Mouse (Mus musculus) G1E (cell line): ENCODE measurements around the gene Nabp2. TPM values are rescaled to one million over a fixed set of nuclear protein-coding genes. Genes with fewer than 3 reads are reported as not detected.

Experiments
- ATAC-seq: 2 replicates; pipeline ENCODE4 v1.8.0; 2016; ENCODE audit warnings: mild to moderate bottlenecking; ENCODE audit not compliant: insufficient number of reproducible peaks, poor library complexity, low FRiP score, severe bottlenecking; ENCODE audit errors: extremely low read depth
- DNase-seq: peaks from one replicate; pipeline ENCODE4 v3.0.0; 2012; ENCODE audit warnings: low spot score
- H3K27me3 ChIP-seq: 2 replicates; pipeline ENCODE4 v1.6.1; 2012; ENCODE audit warnings: mild to moderate bottlenecking, low read length, inconsistent platforms; ENCODE audit not compliant: insufficient read depth
- H3K36me3 ChIP-seq: replicated peaks from 2 replicates; pipeline ENCODE3; 2012; ENCODE audit warnings: mild to moderate bottlenecking, inconsistent platforms
- H3K4me1 ChIP-seq: 2 replicates; pipeline ENCODE4 v1.6.1; 2012; ENCODE audit warnings: low read depth, low read length, inconsistent platforms, mixed read lengths; ENCODE audit not compliant: insufficient read depth
- H3K4me3 ChIP-seq: 2 replicates; pipeline ENCODE4 v1.5.1; 2012; ENCODE audit warnings: low read depth, mild to moderate bottlenecking, inconsistent platforms, low read length, moderate library complexity, mixed read lengths
- H3K9me3 ChIP-seq: replicated peaks from 2 replicates; pipeline ENCODE4 v1.6.1; 2012; ENCODE audit warnings: inconsistent platforms
- CTCF ChIP-seq: IDR thresholded peaks from 2 replicates; pipeline ENCODE4 v1.5.1; 2012; ENCODE audit warnings: low read depth, low read length, inconsistent platforms, mixed read lengths
- GATA1 ChIP-seq: IDR thresholded peaks from 2 replicates; pipeline ENCODE4 v1.6.1; 2012; ENCODE audit warnings: borderline replicate concordance, low read length, inconsistent platforms, mixed read lengths
- GATA2 ChIP-seq: IDR thresholded peaks from 2 replicates; pipeline ENCODE4 v1.6.1; 2012; ENCODE audit warnings: low read depth, low read length, inconsistent platforms, borderline replicate concordance
- POLR2AphosphoS5 ChIP-seq: IDR thresholded peaks from 2 replicates; pipeline ENCODE4 v1.6.1; 2012; ENCODE audit warnings: low read depth, low read length, inconsistent platforms; ENCODE audit not compliant: insufficient replicate concordance
- TAL1 ChIP-seq: conservative IDR thresholded peaks from 2 replicates; pipeline ENCODE4 v1.6.1; 2012; ENCODE audit warnings: low read depth, low read length, inconsistent platforms, mixed read lengths
- polyA plus RNA-seq: library from polyadenylated mRNA; stranded (reverse); fragments of >175 nt; gene quantifications from 2 replicates; pipeline ENCODE4 v1.2.3, GENCODE M21; 2012
- total RNA-seq, 2 experiments: library from RNA; stranded (forward) in 1 of 2; stranded (reverse) in 1 of 2; fragments of 200-1000 nt in 1 of 2; fragments of >200 nt in 1 of 2; fragmentation: Nextera tagmentation in 1 of 2; gene quantifications; 2 replicates each; pipeline ENCODE4 v1.2.3; 2014 to 2017

Gene Nabp2
- total and polyA plus RNA-seq, 3 experiments = 37.3 to 152 (median 121) TPM

DNA sequence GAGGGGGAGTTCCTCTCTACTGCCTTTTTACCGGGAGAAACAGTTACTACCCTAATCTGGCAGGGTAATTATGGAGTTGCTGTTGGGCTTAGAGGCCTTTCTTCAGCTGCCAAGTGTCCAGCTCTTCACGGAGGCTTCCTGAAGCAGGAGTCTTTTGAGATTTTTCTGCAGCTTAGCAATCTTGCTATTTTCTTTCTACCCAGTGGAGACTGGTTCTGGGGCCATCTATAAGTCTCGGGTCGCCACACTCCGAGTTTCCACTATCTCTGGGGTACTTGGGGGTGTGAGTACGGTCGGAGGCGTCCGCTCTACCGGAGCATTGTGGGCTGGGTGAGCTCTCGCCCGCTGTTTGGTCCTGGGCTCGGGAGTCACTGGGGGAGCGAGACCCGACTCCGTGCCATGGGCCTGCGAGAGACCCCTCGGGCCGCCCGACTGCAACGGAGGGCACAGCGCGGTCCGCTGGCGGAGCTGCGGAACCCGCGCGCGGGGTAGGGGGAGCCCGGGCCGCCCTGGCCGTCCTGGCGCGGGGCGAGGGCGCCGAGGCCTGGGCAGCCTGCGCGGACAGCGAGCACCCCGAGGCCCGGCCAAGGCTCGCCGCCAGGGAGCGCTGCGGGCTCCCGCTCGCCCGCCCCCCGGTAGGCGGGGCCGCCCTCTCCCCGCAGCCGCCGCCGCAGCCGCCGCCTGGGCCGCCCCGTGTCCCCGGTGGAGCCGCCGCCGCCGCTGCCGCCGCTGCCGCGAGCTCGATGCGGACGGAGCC is 34.7 kb downstream of the Nabp2 start, which contains the start of gene Ankrd52:
Ankrd52 (plus strand) TSS at position 661 of the 757 bp plus-strand sequence.
- peak; percentile 12; the same call in 1 of the 2 replicates for ATAC-seq
- peak within 1 kb of the TSS; percentile 88 for H3K4me3 ChIP-seq
- DNase-seq = peak; percentile 95
- no peak for TF ChIP-seq TAL1
- TF ChIP-seq CTCF = peak; percentile 30; the same call in 1 of the 2 replicates
- peaks cover 53% of the 10 kb centered on the region for H3K4me1 ChIP-seq
- H3K9me3 ChIP-seq = no peaks in the 10 kb centered on the region
- no peaks in the 10 kb centered on the region for H3K27me3 ChIP-seq
- H3K36me3 ChIP-seq = peaks cover 36% of the 10 kb centered on the region

DNA sequence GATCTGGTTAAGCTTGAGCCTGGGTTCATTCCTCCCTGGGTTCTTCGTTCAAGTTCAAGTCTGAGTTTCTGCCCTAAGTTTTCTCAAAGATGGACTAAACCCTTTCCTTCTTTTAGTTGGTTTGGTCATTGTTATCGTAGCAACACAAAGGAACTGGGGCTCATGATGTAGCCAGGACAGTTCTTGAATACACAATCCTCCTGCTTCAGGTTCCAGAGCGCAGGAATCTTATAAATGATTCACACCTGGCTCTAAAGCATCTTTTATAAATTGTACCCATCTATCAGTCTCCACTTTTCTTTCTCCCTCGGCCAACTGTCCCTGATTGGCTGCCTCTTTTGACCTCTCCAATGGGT is 35.2 kb downstream of the Nabp2 start:
- ATAC-seq = no peak
- no peak for TF ChIP-seq POLR2AphosphoS5
- TF ChIP-seq TAL1 = no peak
- no peak for TF ChIP-seq GATA1
- TF ChIP-seq GATA2 = no peak
- TF ChIP-seq CTCF = no peak

GRCm38 (mm10) chr10:128374393-128374792 is 36.9 kb downstream of the Nabp2 start:
- H3K4me1 ChIP-seq = peaks cover 57% of the 10 kb centered on the region
- TF ChIP-seq CTCF = no peak
- TF ChIP-seq TAL1 = no peak
- TF ChIP-seq GATA1 = no peak
- no peak for TF ChIP-seq GATA2
- no peak for TF ChIP-seq POLR2AphosphoS5
- H3K4me3 ChIP-seq = no peak overlapping the region
- no peaks in the 10 kb centered on the region for H3K27me3 ChIP-seq
- H3K36me3 ChIP-seq = peaks cover 15% of the 10 kb centered on the region
- DNase-seq (no peak), ATAC-seq (no peak)
- no peaks in the 10 kb centered on the region for H3K9me3 ChIP-seq

More for the DNA sequence above, 35.2 kb downstream of the Nabp2 start:
- peaks cover 31% of the 10 kb centered on the region for H3K36me3 ChIP-seq
- DNase-seq = no peak
- no peaks in the 10 kb centered on the region for H3K27me3 ChIP-seq
- peaks cover 53% of the 10 kb centered on the region for H3K4me1 ChIP-seq
- peak overlapping the region; percentile 88; the same call in 1 of the 2 replicates for H3K4me3 ChIP-seq
- H3K9me3 ChIP-seq = no peaks in the 10 kb centered on the region

DNA sequence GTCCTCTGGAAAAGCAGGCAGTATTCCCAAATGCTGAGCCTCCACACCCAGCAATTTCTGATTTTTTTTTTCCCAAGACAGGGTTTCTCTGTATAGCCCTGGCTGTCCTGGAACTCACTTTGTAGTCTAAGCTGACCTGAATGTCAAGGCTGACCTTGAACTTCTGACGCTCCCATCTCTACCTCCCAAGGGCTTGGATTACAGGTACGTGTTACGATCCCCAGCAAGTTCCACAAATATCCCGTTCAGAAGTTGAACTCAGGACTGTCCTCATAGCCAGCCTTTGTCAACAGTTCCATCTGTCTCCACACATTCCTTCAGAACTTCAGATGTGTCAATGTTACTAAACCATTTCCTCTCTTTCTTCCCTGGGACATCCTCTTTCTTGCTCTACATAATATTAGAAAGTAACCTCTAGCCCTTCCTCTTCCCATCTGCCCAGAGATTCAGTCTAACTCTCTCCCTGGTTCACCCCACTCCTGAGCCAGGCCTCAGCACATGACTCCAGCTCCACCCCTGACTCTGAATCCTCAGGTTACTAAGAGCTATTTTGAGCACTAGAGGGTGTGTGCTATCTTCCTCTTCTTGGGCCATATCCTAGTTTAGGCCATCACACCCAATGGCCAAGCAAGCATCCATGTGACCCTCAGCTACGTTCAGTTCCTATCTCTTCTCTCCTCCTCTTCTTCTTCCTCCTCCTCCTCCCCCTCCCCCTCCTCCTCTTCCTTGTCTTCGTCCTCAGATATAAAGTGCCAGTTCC is 38.1 kb downstream of the Nabp2 start:
- H3K9me3 ChIP-seq = no peaks in the 10 kb centered on the region
- H3K4me1 ChIP-seq = peaks cover 55% of the 10 kb centered on the region
- H3K27me3 ChIP-seq = no peaks in the 10 kb centered on the region
- DNase-seq (no peak), ATAC-seq (peak; percentile 25; the same call in 1 of the 2 replicates)
- TF ChIP-seq POLR2AphosphoS5 (no peak), TAL1 (no peak), CTCF (no peak), GATA2 (no peak)
- H3K36me3 ChIP-seq = peaks cover 3% of the 10 kb centered on the region
- no peak overlapping the region for H3K4me3 ChIP-seq

DNA sequence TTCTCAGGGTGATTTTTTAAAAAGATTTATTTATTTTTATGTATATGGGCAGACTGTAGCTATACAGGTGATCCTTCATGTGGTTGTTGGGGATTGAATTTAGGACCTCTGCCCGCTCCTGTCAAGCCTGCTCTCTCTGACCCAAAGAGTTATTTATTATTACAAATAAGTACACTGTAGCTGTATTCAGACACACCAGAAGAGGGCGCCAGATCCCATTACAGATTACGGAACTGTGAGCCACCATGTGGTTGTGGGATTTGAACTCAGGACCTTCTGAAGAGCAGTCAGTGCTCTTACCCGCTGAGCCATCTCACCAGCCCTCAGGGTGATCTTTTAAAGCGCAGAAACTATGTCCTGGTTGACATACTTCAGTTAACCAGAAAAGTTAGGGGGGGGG is 39.1 kb downstream of the Nabp2 start:
- ATAC-seq (no peak), DNase-seq (no peak)
- no peaks in the 10 kb centered on the region for H3K27me3 ChIP-seq
- H3K36me3 ChIP-seq = no peaks in the 10 kb centered on the region
- H3K4me1 ChIP-seq = peaks cover 56% of the 10 kb centered on the region
- H3K4me3 ChIP-seq = no peak overlapping the region
- TF ChIP-seq GATA1 (no peak), CTCF (no peak), POLR2AphosphoS5 (no peak), TAL1 (no peak), GATA2 (no peak)
- H3K9me3 ChIP-seq = no peaks in the 10 kb centered on the region

GRCm38 (mm10) chr10:128370601-128371000 is 40.7 kb downstream of the Nabp2 start:
- no peak overlapping the region for H3K4me3 ChIP-seq
- peaks cover 57% of the 10 kb centered on the region for H3K4me1 ChIP-seq
- H3K9me3 ChIP-seq = no peaks in the 10 kb centered on the region
- TF ChIP-seq POLR2AphosphoS5 (no peak), GATA1 (no peak), GATA2 (no peak), TAL1 (no peak), CTCF (no peak)
- H3K27me3 ChIP-seq = no peaks in the 10 kb centered on the region
- peaks cover 9% of the 10 kb centered on the region for H3K36me3 ChIP-seq
- no peak for ATAC-seq
- no peak for DNase-seq
